Comparison of ENCODE assay signal across 18 mouse cellular contexts in the genomic region with DNA sequence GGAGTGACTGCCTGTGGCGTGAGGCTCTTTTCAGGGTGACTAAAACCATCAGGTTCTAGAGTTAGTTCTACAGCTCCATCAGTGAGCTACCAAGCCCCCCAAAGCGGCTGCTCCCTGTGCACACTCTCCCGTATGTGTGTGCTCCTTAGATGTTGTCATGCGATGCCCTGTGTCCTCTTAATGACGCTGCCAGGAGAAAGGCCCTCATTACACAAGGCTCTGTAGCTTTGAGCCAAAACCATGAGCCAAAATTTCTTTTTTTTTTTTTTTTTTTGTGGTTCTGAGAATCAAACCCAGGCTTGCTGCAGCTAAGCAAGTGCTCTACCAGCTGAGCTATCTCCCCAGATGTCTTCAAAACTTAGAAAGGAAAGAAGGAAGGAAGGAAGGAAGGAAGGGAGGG.
"Had no signal": no experiment of that assay in that cellular context is flagged by ENCODE, and none has a peak within 500 bp of the region (broad histone marks: within the 10 kb centered on the region; RNA-seq: fewer than 3 reads in every experiment).

No protein-coding gene starts in this region.

- H3K27ac ChIP-seq: liver, embryonic 14.5 days; midbrain, embryonic 10.5 days; midbrain, embryonic 12.5 days; neural tube, embryonic 13.5 days; neural tube, embryonic 15.5 days had no signal

- DNase-seq: lung, adult 18-20 months; lung, embryonic 14.5 days; lung, postnatal 14 days; lung, postnatal 4 days; midbrain, embryonic 14.5 days; retina, postnatal 1 day; right cerebral cortex, adult 18-20 months; right cerebral cortex, postnatal 25 days; thymus, adult 2 months; thymus, postnatal 25 days; thymus, postnatal 4 days had no signal

- H3K4me3 ChIP-seq: midbrain, embryonic 10.5 days; midbrain, embryonic 12.5 days; myocyte; neural tube, embryonic 13.5 days; neural tube, embryonic 15.5 days had no signal

- H3K4me2 ChIP-seq: lung, embryonic 14.5 days; midbrain, embryonic 12.5 days; neural tube, embryonic 13.5 days; neural tube, embryonic 15.5 days had no signal

- ATAC-seq: midbrain, embryonic 16.5 days had no signal

- H3K9ac ChIP-seq: liver, embryonic 14.5 days; lung, embryonic 14.5 days; midbrain, embryonic 12.5 days; neural tube, embryonic 13.5 days; neural tube, embryonic 15.5 days had no signal

- H3K4me1 ChIP-seq: midbrain, embryonic 10.5 days; midbrain, embryonic 12.5 days; neural tube, embryonic 13.5 days; neural tube, embryonic 15.5 days had no signal

- H3K9me3 ChIP-seq: midbrain, embryonic 10.5 days; midbrain, embryonic 12.5 days; neural tube, embryonic 13.5 days; neural tube, embryonic 15.5 days had no signal

- H3K36me3 ChIP-seq: midbrain, embryonic 10.5 days; midbrain, embryonic 12.5 days; neural tube, embryonic 13.5 days; neural tube, embryonic 15.5 days had no signal
